Mouse (Mus musculus) limb, embryonic 14.5 days (tissue): ENCODE results near the gene Srsf2. TPM values are rescaled to one million over a fixed set of nuclear protein-coding genes. Genes with fewer than 3 reads are reported as not detected.

Experiments
- ATAC-seq: fragments of 200-750 bp; cut with Nextera tagmentation; 2 replicates; pipeline ENCODE4 v1.8.0; 2017; ENCODE audit warnings: low read depth, moderate number of reproducible peaks, moderate TSS enrichment; ENCODE audit not compliant: low FRiP score
- DNase-seq: peaks from one replicate; pipeline ENCODE4 v3.0.0-alpha.2; 2015; ENCODE audit warnings: low spot score
- H3K27ac ChIP-seq: fragments of 300-500 bp; sonication (generic); replicated peaks from 2 replicates; pipeline ENCODE4 v1.5.1; 2014; ENCODE audit warnings: low read depth, mild to moderate bottlenecking, low read length, moderate library complexity, mixed read lengths
- H3K27me3 ChIP-seq: fragments of 300-500 bp; sonication (generic); 2 replicates; pipeline ENCODE4 v1.6.1; 2014; ENCODE audit warnings: low read length, mixed read lengths; ENCODE audit not compliant: control insufficient read depth, insufficient read depth
- H3K36me3 ChIP-seq: fragments of 300-500 bp; sonication (generic); 2 replicates; pipeline ENCODE4 v1.6.1; 2014; ENCODE audit warnings: mild to moderate bottlenecking, low read length, moderate library complexity, mixed read lengths; ENCODE audit not compliant: control insufficient read depth, insufficient read depth
- H3K4me1 ChIP-seq: fragments of 300-500 bp; sonication (generic); 2 replicates; pipeline ENCODE4 v1.6.1; 2014; ENCODE audit warnings: antibody characterized with exemption, low read length, mixed read lengths; ENCODE audit not compliant: control insufficient read depth, insufficient read depth
- H3K4me2 ChIP-seq: fragments of 300-500 bp; sonication (generic); replicated peaks from 2 replicates; pipeline ENCODE4 v1.6.1; 2014; ENCODE audit warnings: low read depth, mild to moderate bottlenecking, low read length, moderate library complexity; ENCODE audit not compliant: severe bottlenecking
- H3K4me3 ChIP-seq: fragments of 300-500 bp; sonication (generic); replicated peaks from 2 replicates; pipeline ENCODE4 v1.5.1; 2014; ENCODE audit warnings: low read length
- H3K9ac ChIP-seq: fragments of 300-500 bp; sonication (generic); 2 replicates; pipeline ENCODE4 v1.6.1; 2014; ENCODE audit warnings: mild to moderate bottlenecking, low read depth, low read length, moderate library complexity; ENCODE audit not compliant: severe bottlenecking
- H3K9me3 ChIP-seq: fragments of 300-500 bp; sonication (generic); 2 replicates; pipeline ENCODE4 v1.6.1; 2016; ENCODE audit warnings: low read length; ENCODE audit not compliant: control insufficient read depth
- POLR2A ChIP-seq: fragments of 200-500 bp; IDR thresholded peaks from 2 replicates; pipeline ENCODE4 v1.8.0; 2012; ENCODE audit warnings: inconsistent platforms, mild to moderate bottlenecking, moderate library complexity, borderline replicate concordance; ENCODE audit not compliant: insufficient read depth, insufficient read length; ENCODE audit errors: extremely low read depth
- WGBS: fragments of 180-500 bp; shearing (Covaris S2); extraction: QIAGEN DNeasy Blood & Tissue Kit; methylation state at CpG from one replicate; pipeline ENCODE4 v1.1.7; 2014; 5-methylcytosine and 5-hydroxymethylcytosine counted together
- polyA plus RNA-seq, 2 experiments: library from polyadenylated mRNA; depleted of rRNA in 1 of 2; stranded (reverse) in 1 of 2; unstranded in 1 of 2; fragments of >200 nt; fragmentation: Nextera tagmentation in 1 of 2; extraction: Ambion mirVana in 1 of 2; gene quantifications; 2 replicates each; pipeline versions ENCODE4 v1.2.1 to v1.2.3; 2012 to 2014

The Srsf2 gene
- polyA plus RNA-seq, 2 experiments = 776 to 791 TPM

- H3K27me3 ChIP-seq = no peaks in the 10 kb centered on the region
- no peaks in the 10 kb centered on the region for H3K36me3 ChIP-seq
- no peak for DNase-seq
- no peak overlapping the region for H3K27ac ChIP-seq
- H3K9ac ChIP-seq = no peak overlapping the region
- no peak overlapping the region for H3K4me2 ChIP-seq
- no peak for TF ChIP-seq POLR2A
- H3K4me3 ChIP-seq = no peak overlapping the region
- 52% methylated on average over 5 of the region's 5 CpGs for WGBS
- H3K4me1 ChIP-seq = peaks cover 4% of the 10 kb centered on the region
- ATAC-seq = no peak
- H3K9me3 ChIP-seq = no peaks in the 10 kb centered on the region
Observed at GRCm38 (mm10) chr11:116887136-116887535, 34.2 kb upstream of the Srsf2 start.

DNA sequence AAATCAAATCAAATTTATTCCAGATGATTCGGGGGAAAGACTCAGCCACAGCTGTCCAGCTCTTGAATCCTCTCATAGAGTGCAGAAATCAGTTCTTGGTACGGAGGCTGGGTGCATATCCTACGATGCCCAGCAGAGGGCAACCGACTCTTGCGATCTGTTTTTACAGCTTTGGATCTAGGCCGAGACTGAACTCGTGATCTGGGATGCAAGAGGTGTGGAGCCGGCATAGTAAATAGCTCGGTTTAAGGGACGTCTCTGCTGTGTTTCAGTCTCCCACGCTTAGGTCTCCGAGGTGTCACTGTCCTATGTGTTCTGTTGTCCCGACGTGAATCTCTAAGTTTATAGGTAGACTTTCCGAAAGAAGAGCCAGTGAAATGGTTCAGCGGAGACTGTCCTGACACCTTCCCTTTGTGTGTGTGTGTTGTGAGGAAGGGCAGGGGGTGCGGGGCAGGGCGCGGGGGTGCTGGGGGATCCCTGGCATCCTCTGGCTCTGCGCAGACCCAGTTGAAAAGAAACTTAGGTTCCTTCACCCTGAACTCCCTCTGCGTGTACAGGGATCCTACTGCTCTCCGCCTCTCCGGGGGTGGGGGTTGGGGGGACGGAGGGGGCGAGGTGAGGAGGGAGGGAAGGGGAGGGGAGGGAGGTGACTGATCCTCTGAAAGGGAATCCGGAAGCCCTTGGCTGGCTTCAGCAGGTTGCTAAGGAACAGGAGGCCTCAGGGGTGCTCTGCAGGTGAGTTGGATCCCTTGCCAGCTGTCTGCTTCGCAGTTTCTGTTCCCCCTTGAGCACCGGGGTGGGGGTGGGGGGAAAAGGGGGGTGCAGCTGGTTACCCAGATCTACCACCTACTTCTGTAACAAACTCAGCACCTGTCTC, 32.6 kb upstream of the Srsf2 start:
- H3K9ac ChIP-seq = peak overlapping the region; percentile 32
- ATAC-seq = peak; percentile 44; the same call in 1 of the 2 replicates
- WGBS = 2% methylated on average over 28 of the region's 28 CpGs
- peak; percentile 94 for DNase-seq
- peak overlapping the region; percentile 36 for H3K4me3 ChIP-seq
- H3K27ac ChIP-seq = no peak overlapping the region
- H3K4me1 ChIP-seq = peaks cover 4% of the 10 kb centered on the region
- H3K9me3 ChIP-seq = no peaks in the 10 kb centered on the region
- peak overlapping the region; percentile 75 for H3K4me2 ChIP-seq
- no peak for TF ChIP-seq POLR2A
- H3K27me3 ChIP-seq = no peaks in the 10 kb centered on the region
- H3K36me3 ChIP-seq = no peaks in the 10 kb centered on the region

DNA sequence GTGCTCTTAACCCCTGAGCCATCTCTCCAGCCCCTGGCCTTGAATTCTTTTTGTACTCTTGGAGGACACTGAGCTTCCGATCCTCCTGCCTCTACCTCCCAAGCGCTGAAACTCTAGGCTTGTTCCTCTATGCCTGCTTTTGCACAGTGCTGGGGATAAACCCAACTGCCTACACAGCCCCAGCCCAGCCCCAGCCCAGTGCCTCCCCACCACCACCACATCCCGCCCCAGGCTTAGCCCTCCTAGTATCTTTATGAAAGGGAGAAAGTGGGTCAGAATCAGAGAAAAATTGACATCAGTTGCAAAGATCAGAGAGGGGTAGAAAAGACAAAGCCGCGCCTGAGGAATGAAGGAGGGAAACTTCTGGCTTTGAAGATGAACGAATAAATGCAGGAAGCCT, 31.2 kb upstream of the Srsf2 start:
- no peaks in the 10 kb centered on the region for H3K27me3 ChIP-seq
- no peak for ATAC-seq
- no peak overlapping the region for H3K4me2 ChIP-seq

GRCm38 (mm10) chr11:116882446-116882845, 29.6 kb upstream of the Srsf2 start:
- Histone ChIP-seq H3K27me3 (no peaks in the 10 kb centered on the region), H3K27ac (no peak overlapping the region), H3K4me1 (peaks cover 4% of the 10 kb centered on the region), H3K9ac (no peak overlapping the region), H3K9me3 (no peaks in the 10 kb centered on the region), H3K4me3 (no peak overlapping the region), H3K36me3 (no peaks in the 10 kb centered on the region), H3K4me2 (no peak overlapping the region)
- WGBS = 80% methylated on average over 10 of the region's 10 CpGs
- DNase-seq (no peak), ATAC-seq (no peak)
- no peak for TF ChIP-seq POLR2A

More for the DNA sequence above, 31.2 kb upstream of the Srsf2 start:
- 88% methylated on average over 6 of the region's 6 CpGs for WGBS
- no peak for DNase-seq
- H3K27ac ChIP-seq = no peak overlapping the region
- H3K4me3 ChIP-seq = no peak overlapping the region
- no peaks in the 10 kb centered on the region for H3K36me3 ChIP-seq
- H3K9me3 ChIP-seq = no peaks in the 10 kb centered on the region
- H3K4me1 ChIP-seq = peaks cover 4% of the 10 kb centered on the region
- H3K9ac ChIP-seq = no peak overlapping the region
- no peak for TF ChIP-seq POLR2A

DNA sequence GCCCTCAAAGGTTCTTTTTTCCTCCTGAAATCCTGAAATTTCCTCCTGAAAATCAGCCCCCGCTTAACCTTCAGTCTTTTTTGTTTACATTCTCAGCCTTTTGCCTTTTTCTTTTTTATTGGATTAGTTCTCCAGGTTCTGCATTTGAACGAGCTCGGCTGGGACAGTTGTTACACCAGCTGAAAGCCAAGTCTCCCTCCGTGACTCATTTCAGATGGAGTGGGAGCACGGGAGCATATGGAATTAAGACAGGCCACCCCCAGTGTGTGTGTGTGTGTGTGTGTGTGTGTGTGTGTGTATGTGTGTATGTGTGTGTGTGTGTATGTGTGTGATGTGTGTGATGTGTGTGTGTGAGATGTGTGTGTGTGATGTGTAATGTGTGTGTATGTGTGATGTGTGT, 28.5 kb upstream of the Srsf2 start:
- no peak for TF ChIP-seq POLR2A
- Histone ChIP-seq H3K9ac (no peak overlapping the region), H3K4me3 (no peak overlapping the region), H3K27ac (no peak overlapping the region), H3K27me3 (no peaks in the 10 kb centered on the region), H3K4me1 (peaks cover 4% of the 10 kb centered on the region), H3K36me3 (no peaks in the 10 kb centered on the region), H3K4me2 (no peak overlapping the region), H3K9me3 (no peaks in the 10 kb centered on the region)
- ATAC-seq (no peak), DNase-seq (no peak)
- WGBS = 50% methylated on average over 5 of the region's 5 CpGs
